Mouse (Mus musculus) kidney, adult 2 months (tissue): ENCODE measurements around the gene Slc44a5. TPM values are rescaled to one million over a fixed set of nuclear protein-coding genes. Genes with fewer than 3 reads are reported as not detected.
A peak's percentile ranks its signal among the peaks of the same experiment; 100 is the strongest.

Experiments used
- DNase-seq: peaks from one replicate; pipeline ENCODE4 v3.0.0; 2021
- H3K27ac ChIP-seq: fragments of 200-500 bp; 2 replicates; pipeline ENCODE4 v1.5.1; 2012; ENCODE audit warnings: low read depth, low read length, control low read depth, inconsistent platforms; ENCODE audit not compliant: insufficient read depth
- H3K27me3 ChIP-seq: fragments of 200-500 bp; replicated peaks from 2 replicates; pipeline ENCODE4 v1.6.1; 2012; ENCODE audit warnings: mild to moderate bottlenecking, moderate library complexity, low read length, inconsistent platforms; ENCODE audit not compliant: control insufficient read depth, insufficient read depth
- H3K36me3 ChIP-seq: fragments of 200-500 bp; 2 replicates; pipeline ENCODE4 v1.6.1; 2012; ENCODE audit warnings: mild to moderate bottlenecking, moderate library complexity, low read length, inconsistent platforms; ENCODE audit not compliant: control insufficient read depth, insufficient read depth
- H3K4me1 ChIP-seq: fragments of 200-500 bp; 2 replicates; pipeline ENCODE4 v1.6.1; 2011; ENCODE audit warnings: low read length; ENCODE audit not compliant: control insufficient read depth, insufficient read depth
- H3K4me3 ChIP-seq: fragments of 200-500 bp; 2 replicates; pipeline ENCODE4 v1.5.1; 2011; ENCODE audit warnings: mild to moderate bottlenecking, low read depth, low read length, control low read depth; ENCODE audit not compliant: insufficient read depth
- CTCF ChIP-seq: fragments of 200-500 bp; conservative IDR thresholded peaks from 2 replicates; pipeline ENCODE4 v1.5.1; 2011; ENCODE audit warnings: low read depth, mild to moderate bottlenecking, control low read depth, low read length, moderate library complexity, mixed read lengths; ENCODE audit not compliant: insufficient read depth, insufficient read length
- POLR2A ChIP-seq: fragments of 200-500 bp; IDR thresholded peaks from one replicate; pipeline ENCODE4 v1.6.1; 2011; ENCODE audit warnings: low read depth, low read length, control low read depth
- WGBS: fragments of 180-500 bp; shearing (Covaris S2); methylation state at CpG from one replicate; pipeline ENCODE4 v1.1.7; 2018; 5-methylcytosine and 5-hydroxymethylcytosine counted together
- polyA plus RNA-seq: library from polyadenylated mRNA; depleted of rRNA; stranded (reverse); fragments of >200 nt; gene quantifications from 2 replicates; pipeline ENCODE4 v1.2.3, GENCODE M21; 2012; rRNA removed

The Slc44a5 gene
- polyA plus RNA-seq, 1 experiment: 0.03 TPM

DNA sequence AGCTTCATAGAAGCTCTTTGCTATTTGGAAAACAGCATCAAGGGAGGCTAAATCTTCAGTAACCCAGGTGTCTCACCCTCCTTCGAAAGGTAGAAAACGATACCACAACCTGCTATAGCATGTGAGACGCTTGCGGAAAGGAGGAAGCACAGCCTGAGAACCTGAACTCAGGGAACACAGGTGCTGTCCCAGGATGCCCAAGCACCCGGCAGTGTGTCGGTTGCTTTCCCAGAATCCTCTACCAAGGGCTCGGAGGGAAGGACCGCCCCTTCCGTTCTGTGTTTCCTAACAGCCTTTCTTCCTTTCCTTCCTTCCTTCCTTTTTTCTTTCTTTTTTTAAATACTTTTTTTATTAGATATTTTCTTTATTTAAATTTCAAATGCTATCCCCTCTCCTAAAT, 326.8 kb downstream of the Slc44a5 start:
- no peaks in the 10 kb centered on the region for H3K36me3 ChIP-seq
- H3K4me1 ChIP-seq: no peaks in the 10 kb centered on the region
- H3K27me3 ChIP-seq: no peaks in the 10 kb centered on the region; the same call in 1 of the 2 replicates
- H3K4me3 ChIP-seq: no peak overlapping the region
- no peak overlapping the region for H3K27ac ChIP-seq
- DNase-seq: no peak
- no peak for TF ChIP-seq CTCF
- no peak for TF ChIP-seq POLR2A
- 83% methylated on average over 9 of the region's 9 CpGs for WGBS

- no peak overlapping the region for H3K27ac ChIP-seq
- H3K36me3 ChIP-seq: no peaks in the 10 kb centered on the region
- DNase-seq: no peak
- TF ChIP-seq POLR2A (no peak), CTCF (no peak)
- H3K4me1 ChIP-seq: no peaks in the 10 kb centered on the region
- 73% methylated on average over 4 of the region's 4 CpGs for WGBS
- no peaks in the 10 kb centered on the region; the same call in 1 of the 2 replicates for H3K27me3 ChIP-seq
- no peak overlapping the region for H3K4me3 ChIP-seq
Measured at GRCm38 (mm10) chr3:154301102-154301501, 327.9 kb downstream of the Slc44a5 start.

DNA sequence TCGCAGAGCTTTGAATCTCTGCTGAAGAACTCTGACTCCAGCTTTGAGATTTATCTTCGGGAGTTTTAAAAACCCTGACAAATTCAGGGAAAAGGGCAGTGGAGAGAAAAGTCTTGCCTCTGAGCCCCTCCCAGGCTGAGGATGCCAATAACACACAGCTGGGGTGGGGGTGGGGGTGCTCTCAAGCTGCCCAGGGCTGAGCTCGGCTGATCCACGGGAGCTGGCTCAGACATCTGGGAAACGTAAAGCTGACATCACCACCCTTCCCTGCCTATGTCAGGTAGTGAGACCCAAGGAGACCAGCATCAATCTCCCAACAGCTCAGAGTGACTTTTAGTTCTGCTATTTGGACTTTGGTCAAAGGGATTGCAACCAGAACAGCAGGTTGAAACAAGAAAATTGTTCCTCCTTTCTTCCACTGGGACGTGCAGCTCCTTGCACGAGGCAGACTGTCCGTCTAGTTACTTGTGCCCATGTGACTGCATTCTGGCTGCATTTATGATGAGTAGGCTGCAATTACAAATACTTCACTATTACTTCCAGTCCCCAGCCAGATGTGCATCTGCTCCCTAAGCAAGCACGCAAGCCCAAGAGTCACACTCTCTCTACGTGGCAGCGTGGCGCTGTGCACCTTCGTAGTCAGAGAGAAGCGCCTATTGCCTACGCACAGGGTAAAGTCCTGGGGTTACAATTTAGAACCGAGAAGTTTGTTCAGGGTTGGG, 332.1 kb downstream of the Slc44a5 start:
- no peak for DNase-seq
- H3K27ac ChIP-seq: no peak overlapping the region
- H3K27me3 ChIP-seq: no peaks in the 10 kb centered on the region; the same call in 1 of the 2 replicates
- TF ChIP-seq CTCF (no peak), POLR2A (no peak)
- H3K4me3 ChIP-seq: no peak overlapping the region
- no peaks in the 10 kb centered on the region for H3K36me3 ChIP-seq
- WGBS: 50% methylated on average over 16 of the region's 16 CpGs
- H3K4me1 ChIP-seq: no peaks in the 10 kb centered on the region

- Histone ChIP-seq H3K4me1 (no peaks in the 10 kb centered on the region), H3K4me3 (no peak overlapping the region), H3K27ac (no peak overlapping the region), H3K36me3 (no peaks in the 10 kb centered on the region), H3K27me3 (no peaks in the 10 kb centered on the region)
- DNase-seq: peak; percentile 17
- 23% methylated on average over 5 of the region's 5 CpGs for WGBS
- TF ChIP-seq POLR2A (no peak), CTCF (peak; percentile 56; the same call in 1 of the 2 replicates)
Measured at GRCm38 (mm10) chr3:154317651-154318248, 344.5 kb downstream of the Slc44a5 start.

Other genes with a start within 250 kb of the Slc44a5 start
- gene St6galnac3, start 248.3 kb upstream of the Slc44a5 start, polyA plus RNA-seq: 2.6 and 3.2 TPM in 2 replicates
- 0.05 and 0.15 TPM in 2 replicates for gene Asb17, start 129.2 kb upstream of the Slc44a5 start, polyA plus RNA-seq
- 0.04 and 0.06 TPM in 2 replicates for gene Msh4, start 67.3 kb upstream of the Slc44a5 start, polyA plus RNA-seq
- gene Rabggtb, start 60.4 kb upstream of the Slc44a5 start, polyA plus RNA-seq: 45.7 and 50.9 TPM in 2 replicates
- gene Acadm, start 28.8 kb upstream of the Slc44a5 start, polyA plus RNA-seq: 383 and 404 TPM in 2 replicates